Mouse (Mus musculus) limb, embryonic 14.5 days (tissue): ENCODE results near the gene Leprot. TPM values are rescaled to one million over a fixed set of nuclear protein-coding genes. Genes with fewer than 3 reads are reported as not detected.

Experiments used
- ATAC-seq: fragments of 200-750 bp; cut with Nextera tagmentation; 2 replicates; pipeline ENCODE4 v1.8.0; 2017; ENCODE audit warnings: low read depth, moderate number of reproducible peaks, moderate TSS enrichment; ENCODE audit not compliant: low FRiP score
- DNase-seq: peaks from one replicate; pipeline ENCODE4 v3.0.0-alpha.2; 2015; ENCODE audit warnings: low spot score
- H3K27ac ChIP-seq: fragments of 300-500 bp; sonication (generic); replicated peaks from 2 replicates; pipeline ENCODE4 v1.5.1; 2014; ENCODE audit warnings: low read depth, mild to moderate bottlenecking, low read length, moderate library complexity, mixed read lengths
- H3K27me3 ChIP-seq: fragments of 300-500 bp; sonication (generic); 2 replicates; pipeline ENCODE4 v1.6.1; 2014; ENCODE audit warnings: low read length, mixed read lengths; ENCODE audit not compliant: control insufficient read depth, insufficient read depth
- H3K36me3 ChIP-seq: fragments of 300-500 bp; sonication (generic); 2 replicates; pipeline ENCODE4 v1.6.1; 2014; ENCODE audit warnings: mild to moderate bottlenecking, low read length, moderate library complexity, mixed read lengths; ENCODE audit not compliant: control insufficient read depth, insufficient read depth
- H3K4me1 ChIP-seq: fragments of 300-500 bp; sonication (generic); 2 replicates; pipeline ENCODE4 v1.6.1; 2014; ENCODE audit warnings: antibody characterized with exemption, low read length, mixed read lengths; ENCODE audit not compliant: control insufficient read depth, insufficient read depth
- H3K4me2 ChIP-seq: fragments of 300-500 bp; sonication (generic); replicated peaks from 2 replicates; pipeline ENCODE4 v1.6.1; 2014; ENCODE audit warnings: low read depth, mild to moderate bottlenecking, low read length, moderate library complexity; ENCODE audit not compliant: severe bottlenecking
- H3K4me3 ChIP-seq: fragments of 300-500 bp; sonication (generic); replicated peaks from 2 replicates; pipeline ENCODE4 v1.5.1; 2014; ENCODE audit warnings: low read length
- H3K9ac ChIP-seq: fragments of 300-500 bp; sonication (generic); 2 replicates; pipeline ENCODE4 v1.6.1; 2014; ENCODE audit warnings: mild to moderate bottlenecking, low read depth, low read length, moderate library complexity; ENCODE audit not compliant: severe bottlenecking
- H3K9me3 ChIP-seq: fragments of 300-500 bp; sonication (generic); 2 replicates; pipeline ENCODE4 v1.6.1; 2016; ENCODE audit warnings: low read length; ENCODE audit not compliant: control insufficient read depth
- POLR2A ChIP-seq: fragments of 200-500 bp; IDR thresholded peaks from 2 replicates; pipeline ENCODE4 v1.8.0; 2012; ENCODE audit warnings: inconsistent platforms, mild to moderate bottlenecking, moderate library complexity, borderline replicate concordance; ENCODE audit not compliant: insufficient read depth, insufficient read length; ENCODE audit errors: extremely low read depth
- WGBS: fragments of 180-500 bp; shearing (Covaris S2); extraction: QIAGEN DNeasy Blood & Tissue Kit; methylation state at CpG from one replicate; pipeline ENCODE4 v1.1.7; 2014; 5-methylcytosine and 5-hydroxymethylcytosine counted together
- polyA plus RNA-seq, 2 experiments: library from polyadenylated mRNA; depleted of rRNA in 1 of 2; stranded (reverse) in 1 of 2; unstranded in 1 of 2; fragments of >200 nt; fragmentation: Nextera tagmentation in 1 of 2; extraction: Ambion mirVana in 1 of 2; gene quantifications; 2 replicates each; pipeline versions ENCODE4 v1.2.1 to v1.2.3; 2012 to 2014

The Leprot gene
- polyA plus RNA-seq (2012; rRNA removed) (98.6 and 104 TPM in 2 replicates), polyA plus RNA-seq (2014; fragmentation: Nextera tagmentation; extraction: Ambion mirVana) (102 and 111 TPM in 2 replicates)

DNA sequence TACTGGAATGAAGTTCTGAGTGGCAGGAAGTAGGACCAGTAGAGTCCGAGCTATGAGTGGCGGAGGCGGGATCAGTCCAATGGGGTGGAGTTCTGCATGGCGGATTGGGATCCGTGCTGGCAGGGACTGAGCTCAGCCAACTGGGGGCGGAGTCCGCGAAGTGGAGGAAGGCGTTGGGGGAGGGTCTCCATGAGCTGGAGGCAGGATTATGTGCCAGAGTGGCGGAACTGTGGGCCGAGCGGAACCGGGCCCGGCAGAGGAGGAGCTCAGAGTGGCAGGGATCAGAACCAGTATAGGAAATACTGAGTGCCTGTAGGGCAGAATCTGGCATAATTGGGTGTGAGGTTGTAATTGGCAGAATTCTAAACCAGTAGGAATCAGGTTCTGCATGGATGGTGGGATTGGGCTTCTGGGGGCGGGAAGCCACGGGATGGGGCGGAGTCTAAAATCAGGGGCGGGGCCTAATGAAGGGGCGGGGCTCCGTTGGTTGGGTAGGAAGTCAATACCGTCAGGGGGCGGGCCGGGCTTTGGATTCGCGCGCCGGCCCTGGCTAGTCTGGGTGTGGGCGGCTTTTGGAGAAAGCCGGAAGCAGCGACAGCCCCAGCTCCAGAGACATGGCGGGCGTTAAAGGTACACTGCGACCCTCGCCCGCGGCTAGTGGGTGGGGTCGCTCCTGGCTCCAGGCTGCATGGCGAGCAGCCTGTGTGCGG is at the start of gene Leprot:
Leprot (plus strand) TSS at position 523 of the 710 bp plus-strand sequence.
- Histone ChIP-seq H3K9me3 (no peaks in the 10 kb centered on the region), H3K36me3 (0 out of 2 replicates have a peak, but pooled peaks cover under 1% of the 10 kb centered on the region), H3K4me3 (peak within 1 kb of the TSS; percentile 92), H3K27me3 (no peaks in the 10 kb centered on the region), H3K4me2 (peak within 1 kb of the TSS; percentile 59), H3K4me1 (peaks cover 5% of the 10 kb centered on the region; the same call in 1 of the 2 replicates), H3K27ac (peak within 1 kb of the TSS; percentile 95), H3K9ac (peak within 1 kb of the TSS; percentile 93)
- WGBS: 2% methylated on average over 38 of the region's 39 CpGs
- ATAC-seq (peak; percentile 97), DNase-seq (peak; percentile 100)
- peak; percentile 88; the same call in 1 of the 2 replicates for TF ChIP-seq POLR2A

GRCm38 (mm10) chr4:101601758-101602157 is 45.8 kb upstream of the Leprot start:
- H3K9ac ChIP-seq: no peak overlapping the region
- no peaks in the 10 kb centered on the region for H3K9me3 ChIP-seq
- no peak overlapping the region for H3K4me2 ChIP-seq
- no peak overlapping the region for H3K4me3 ChIP-seq
- ATAC-seq (no peak), DNase-seq (peak; percentile 27)
- no peaks in the 10 kb centered on the region for H3K4me1 ChIP-seq
- H3K36me3 ChIP-seq: no peaks in the 10 kb centered on the region
- H3K27me3 ChIP-seq: no peaks in the 10 kb centered on the region
- no peak for TF ChIP-seq POLR2A
- H3K27ac ChIP-seq: no peak overlapping the region

- 69% methylated on average over 3 of the region's 3 CpGs for WGBS
- no peak overlapping the region for H3K27ac ChIP-seq
- no peak for DNase-seq
Measured at GRCm38 (mm10) chr4:101603635-101604034, 43.9 kb upstream of the Leprot start.

DNA sequence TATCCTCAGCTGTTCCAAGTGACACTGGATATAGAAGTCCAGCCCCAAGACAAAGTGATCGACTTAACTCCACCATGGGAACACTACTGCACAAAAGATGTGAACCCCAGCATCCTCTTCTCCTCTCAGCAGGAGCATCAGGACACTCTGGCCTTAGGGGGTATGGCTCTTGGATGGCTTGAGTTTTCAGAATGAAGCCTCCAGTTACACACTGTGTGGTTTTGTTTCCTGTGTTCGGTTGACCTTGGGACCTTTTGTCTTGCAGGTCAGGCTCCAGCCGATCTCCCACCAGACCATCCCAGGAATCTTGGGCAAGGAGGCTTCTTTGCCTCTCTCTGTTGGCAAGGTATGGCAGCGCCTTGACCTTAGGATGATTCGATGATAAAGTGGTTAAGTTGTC is 31.0 kb upstream of the Leprot start:
- no peak for TF ChIP-seq POLR2A
- 91% methylated on average over 5 of the region's 5 CpGs for WGBS

More at GRCm38 (mm10) chr4:101603635-101604034, 43.9 kb upstream of the Leprot start:
- H3K4me2 ChIP-seq: no peak overlapping the region
- H3K4me1 ChIP-seq: no peaks in the 10 kb centered on the region
- H3K36me3 ChIP-seq: no peaks in the 10 kb centered on the region
- H3K9me3 ChIP-seq: no peaks in the 10 kb centered on the region
- no peaks in the 10 kb centered on the region for H3K27me3 ChIP-seq
- H3K9ac ChIP-seq: no peak overlapping the region
- no peak overlapping the region for H3K4me3 ChIP-seq
- no peak for ATAC-seq
- TF ChIP-seq POLR2A: no peak

GRCm38 (mm10) chr4:101617742-101618141 is 29.8 kb upstream of the Leprot start:
- TF ChIP-seq POLR2A: no peak
- 64% methylated on average over 2 of the region's 2 CpGs for WGBS

More for the DNA sequence above, 31.0 kb upstream of the Leprot start:
- H3K36me3 ChIP-seq: no peaks in the 10 kb centered on the region
- no peak overlapping the region for H3K27ac ChIP-seq
- no peaks in the 10 kb centered on the region for H3K9me3 ChIP-seq
- no peak for DNase-seq
- no peak for ATAC-seq
- H3K9ac ChIP-seq: no peak overlapping the region
- no peak overlapping the region for H3K4me2 ChIP-seq
- no peak overlapping the region for H3K4me3 ChIP-seq
- no peaks in the 10 kb centered on the region for H3K27me3 ChIP-seq
- no peaks in the 10 kb centered on the region for H3K4me1 ChIP-seq

More at GRCm38 (mm10) chr4:101617742-101618141, 29.8 kb upstream of the Leprot start:
- ATAC-seq (no peak), DNase-seq (no peak)
- no peaks in the 10 kb centered on the region for H3K36me3 ChIP-seq
- H3K27me3 ChIP-seq: no peaks in the 10 kb centered on the region
- H3K9me3 ChIP-seq: no peaks in the 10 kb centered on the region
- no peak overlapping the region for H3K27ac ChIP-seq
- no peaks in the 10 kb centered on the region for H3K4me1 ChIP-seq
- H3K4me2 ChIP-seq: no peak overlapping the region
- no peak overlapping the region for H3K9ac ChIP-seq
- no peak overlapping the region for H3K4me3 ChIP-seq
